15 mouse cellular contexts compared by ENCODE assay signal in the genomic region with DNA sequence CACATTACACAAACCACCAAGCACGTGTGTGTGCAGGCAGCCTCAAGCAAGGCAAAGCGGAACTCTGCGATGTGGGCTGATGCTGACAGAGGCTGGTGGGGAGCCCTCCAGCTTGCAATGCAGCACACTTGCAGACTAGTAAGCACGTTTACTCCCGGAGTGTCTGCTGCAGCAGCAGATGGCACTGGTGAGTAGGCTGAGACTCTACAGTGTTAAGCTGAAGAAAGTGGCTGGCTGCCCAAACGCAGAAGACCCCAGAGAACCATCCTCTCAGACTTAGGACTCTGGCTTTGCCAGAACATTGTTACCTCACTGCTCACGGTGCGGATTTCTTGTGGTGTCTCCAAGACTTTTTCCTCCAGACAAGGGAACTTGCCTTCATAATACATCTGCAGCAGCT. TPM values are rescaled to one million over a fixed set of nuclear protein-coding genes. Genes with fewer than 3 reads are reported as not detected.
DNase-seq lines count a peak whose midpoint lies in the region; ATAC-seq and TF ChIP-seq lines count a peak whose summit lies in the region.
"Had no signal": no experiment of that assay in that cellular context is flagged by ENCODE, and none has a peak within 500 bp of the region (broad histone marks: within the 10 kb centered on the region; RNA-seq: fewer than 3 reads in every experiment).

No protein-coding gene starts in this region.

- no peaks in the 10 kb centered on the region for H3K9me3 ChIP-seq in hindbrain, postnatal 0 days (ENCODE audit: low read length)
- H3K9me3 ChIP-seq in hindbrain, embryonic 14.5 days (ENCODE audit: control insufficient read depth, low read length): no peaks in the 10 kb centered on the region
- H3K9me3 ChIP-seq: limb, embryonic 13.5 days; lung, embryonic 15.5 days; midbrain, embryonic 10.5 days; neural tube, embryonic 13.5 days had no signal

- no peak overlapping the region for H3K27ac ChIP-seq in hindbrain, postnatal 0 days
- no peak overlapping the region for H3K27ac ChIP-seq in hindbrain, embryonic 14.5 days
- H3K27ac ChIP-seq in gastrocnemius, adult 2 months: no peak overlapping the region
- H3K27ac ChIP-seq: limb, embryonic 13.5 days; lung, embryonic 15.5 days; midbrain, embryonic 10.5 days; neural tube, embryonic 13.5 days had no signal

- no peaks in the 10 kb centered on the region for H3K4me1 ChIP-seq in hindbrain, postnatal 0 days (ENCODE audit: insufficient read depth, low read length)
- no peaks in the 10 kb centered on the region for H3K4me1 ChIP-seq in hindbrain, embryonic 14.5 days (replicated peaks; ENCODE audit: control insufficient read depth, insufficient read depth, low read length)
- H3K4me1 ChIP-seq: limb, embryonic 13.5 days; lung, embryonic 15.5 days; midbrain, embryonic 10.5 days; neural tube, embryonic 13.5 days had no signal

- peak; percentile 75 for ATAC-seq in hindbrain, postnatal 0 days
- ATAC-seq in hindbrain, embryonic 14.5 days (ENCODE audit: low FRiP score): no peak

- intact Hi-C loops in gastrocnemius, adult 2 months (cut with DNase I): loop anchor here (5.0 kb wide), 1 partner anchor 269 kb away; no protein-coding TSS in a partner anchor

- TF ChIP-seq CTCF in hindbrain, postnatal 0 days (IDR thresholded peaks at IDR 0.05; ENCODE audit: low read depth): peak; percentile 59
- no peak for TF ChIP-seq CTCF in gastrocnemius, adult 2 months (IDR thresholded peaks at IDR 0.05)

- H3K27me3 ChIP-seq in hindbrain, postnatal 0 days (ENCODE audit: insufficient read depth, low read length): no peaks in the 10 kb centered on the region
- no peaks in the 10 kb centered on the region for H3K27me3 ChIP-seq in hindbrain, embryonic 14.5 days (ENCODE audit: control insufficient read depth, insufficient read depth, low read length)
- H3K27me3 ChIP-seq: limb, embryonic 13.5 days; lung, embryonic 15.5 days; neural tube, embryonic 13.5 days had no signal

- peak; percentile 71 for DNase-seq in hindbrain, postnatal 0 days (ENCODE audit: low spot score)
- DNase-seq in hindbrain, embryonic 14.5 days (ENCODE audit: low spot score): no peak
- DNase-seq in frontal cortex, adult 2 months (ENCODE audit: extremely low spot score in 1 of 2, low spot score in 1 of 2): peak; percentile 76 to 80
- DNase-seq in layer of hippocampus, postnatal 36 days: peak; percentile 34 to 61
- DNase-seq in right cerebral cortex, adult 2 months (ENCODE audit: low spot score in 2 of 2): peak; percentile 72 to 82
- no peak for DNase-seq in ovary, postnatal 36 days (ENCODE audit: low spot score)
- DNase-seq in gastrocnemius, adult 8-10 months (ENCODE audit: low spot score in 2 of 2): no peak
- DNase-seq in gastrocnemius, adult 2 months: no peak
- DNase-seq: gastrocnemius, postnatal 36 days; kidney, adult 2 months; thymus, postnatal 14 days had no signal

- H3K36me3 ChIP-seq in hindbrain, postnatal 0 days (ENCODE audit: insufficient read depth, low read length): peaks cover 37% of the 10 kb centered on the region
- peaks cover 80% of the 10 kb centered on the region for H3K36me3 ChIP-seq in hindbrain, embryonic 14.5 days (replicated peaks; ENCODE audit: control insufficient read depth, insufficient read depth)

- H3K4me2 ChIP-seq in hindbrain, postnatal 0 days (ENCODE audit: low read depth, low read length): no peak overlapping the region
- H3K4me2 ChIP-seq in hindbrain, embryonic 14.5 days (replicated peaks): no peak overlapping the region
- H3K4me2 ChIP-seq: limb, embryonic 13.5 days; lung, embryonic 15.5 days; neural tube, embryonic 13.5 days had no signal

- no peak overlapping the region for H3K9ac ChIP-seq in hindbrain, postnatal 0 days (replicated peaks; ENCODE audit: low read length)
- H3K9ac ChIP-seq in hindbrain, embryonic 14.5 days: no peak overlapping the region
- H3K9ac ChIP-seq: limb, embryonic 13.5 days; lung, embryonic 15.5 days; neural tube, embryonic 13.5 days had no signal

- no peak overlapping the region for H3K4me3 ChIP-seq in hindbrain, postnatal 0 days (ENCODE audit: low read length)
- no peak overlapping the region for H3K4me3 ChIP-seq in hindbrain, embryonic 14.5 days (replicated peaks; ENCODE audit: low read length)
- no peak overlapping the region for H3K4me3 ChIP-seq in gastrocnemius, adult 2 months
- H3K4me3 ChIP-seq: limb, embryonic 13.5 days; lung, embryonic 15.5 days; midbrain, embryonic 10.5 days; neural tube, embryonic 13.5 days had no signal

- 69% methylated on average over 8 of the region's 8 CpGs for WGBS in hindbrain, postnatal 0 days
- WGBS in hindbrain, embryonic 14.5 days: 85% methylated on average over 8 of the region's 8 CpGs

RNA-seq across cellular contexts. Expression of gene Nat10, which starts 30.1 kb away (rescaled TPM):
- 36.5 and 50.2 TPM in 2 replicates for total RNA-seq in hindbrain, postnatal 0 days (2014; rRNA removed)
- polyA plus RNA-seq in hindbrain, postnatal 0 days (2015; fragmentation: Nextera tagmentation; extraction: Ambion mirVana): 12.6 and 12.8 TPM in 2 replicates
- 17.6 and 18.3 TPM in 2 replicates for polyA plus RNA-seq in hindbrain, embryonic 14.5 days (2014; fragmentation: Nextera tagmentation; extraction: Ambion mirVana)
- 43.2 and 55.7 TPM in 2 replicates for polyA plus RNA-seq in frontal cortex, adult 2 months (2012; rRNA removed)
- total RNA-seq in layer of hippocampus, postnatal 36 days (2021): 10 to 100 TPM; 37.0 to 37.6 TPM
- total RNA-seq in gastrocnemius, adult 8-10 months (2022): 10 to 100 TPM; 13.7 to 16.7 (median 14.6) TPM
- total RNA-seq in gastrocnemius, adult 2 months (2021): 10 to 100 TPM; 15.8 to 18.3 TPM

Comparison
In these comparisons a context has a peak if more than half of its experiments do, and no peak if none do; other contexts are left out.
1. DNase-seq: peak in hindbrain, postnatal 0 days (single experiment), frontal cortex, adult 2 months (2 of 2), layer of hippocampus, postnatal 36 days (2 of 2) and right cerebral cortex, adult 2 months (2 of 2); none in hindbrain, embryonic 14.5 days (single experiment), ovary, postnatal 36 days (single experiment), gastrocnemius, adult 8-10 months (0 of 2) and gastrocnemius, adult 2 months (single experiment).